Mouse (Mus musculus): ENCODE measurements around the gene Lrrfip2. TPM values are rescaled to one million over a fixed set of nuclear protein-coding genes. Genes with fewer than 3 reads are reported as not detected.
A peak's percentile ranks its signal among the peaks of the same experiment; 100 is the strongest.

The Lrrfip2 gene
- polyA plus RNA-seq, 1 experiment from 2014 or later, result 39.6 TPM

DNA sequence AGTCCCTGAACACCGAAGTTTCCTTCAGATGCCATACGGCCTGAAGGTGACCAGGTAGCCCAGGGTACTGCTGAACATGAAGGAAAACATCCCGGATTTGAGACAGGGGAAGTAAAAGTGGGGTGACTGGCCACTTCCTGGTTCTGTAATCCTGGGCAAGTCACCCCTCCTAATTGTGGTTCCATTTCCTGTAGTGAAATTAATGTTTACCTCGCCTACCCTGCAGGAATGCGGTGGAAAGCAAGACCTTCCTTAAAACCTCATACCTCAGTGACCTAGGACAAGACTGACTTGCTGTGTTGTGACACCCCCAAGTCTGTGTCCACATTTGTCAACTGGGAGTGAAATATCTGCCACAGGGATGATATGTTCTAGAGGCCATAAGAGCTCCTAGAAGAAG is 22.8 kb upstream of the Lrrfip2 start:
- no peak overlapping the region for H3K4me3 ChIP-seq (replicated peaks; ENCODE audit: low read depth, low read length)
- ATAC-seq (replicated peaks; ENCODE audit: low FRiP score, low read depth), result peak; percentile 45
- no peak overlapping the region for H3K9ac ChIP-seq (ENCODE audit: low read depth, low read length)
- H3K4me2 ChIP-seq (ENCODE audit: low read length), result no peak overlapping the region
- peaks cover 12% of the 10 kb centered on the region; the same call in 1 of the 2 replicates for H3K4me1 ChIP-seq (replicated peaks; ENCODE audit: insufficient read depth, low read length)
- 44% methylated on average over 5 of the region's 5 CpGs for WGBS
- H3K27ac ChIP-seq, result peak overlapping the region; percentile 43
- H3K27me3 ChIP-seq (ENCODE audit: insufficient read depth, low read length), result no peaks in the 10 kb centered on the region
- no peaks in the 10 kb centered on the region for H3K9me3 ChIP-seq (replicated peaks; ENCODE audit: low read length)
- TF ChIP-seq CTCF (IDR thresholded peaks at IDR 0.05; ENCODE audit: low read depth), result no peak
- no peaks in the 10 kb centered on the region for H3K36me3 ChIP-seq (ENCODE audit: insufficient read depth, low read length)
- DNase-seq (ENCODE audit: low spot score), result peak; percentile 44

DNA sequence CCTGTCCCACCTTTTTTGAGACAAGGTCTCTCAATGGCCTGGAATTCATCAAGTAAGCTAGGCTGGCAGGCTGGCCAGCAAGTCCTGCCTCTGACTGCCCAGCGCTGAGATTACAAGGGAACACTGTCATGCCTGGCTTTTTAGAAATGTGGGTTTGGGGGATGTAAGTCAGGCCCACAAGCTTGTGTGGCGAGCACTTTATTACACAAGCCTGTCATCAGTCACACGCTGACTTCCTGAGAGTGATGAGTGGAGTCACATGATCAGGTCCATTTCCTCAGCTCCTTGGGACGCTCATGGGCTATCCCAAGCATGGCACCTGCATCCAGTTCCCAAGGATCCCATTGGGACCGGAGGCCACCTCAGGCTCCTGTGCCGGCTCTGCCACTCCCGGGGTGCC is 21.7 kb upstream of the Lrrfip2 start:
- ATAC-seq (replicated peaks; ENCODE audit: low FRiP score, low read depth), result no peak
- TF ChIP-seq CTCF (IDR thresholded peaks at IDR 0.05; ENCODE audit: low read depth), result no peak
- 69% methylated on average over 7 of the region's 7 CpGs for WGBS

DNA sequence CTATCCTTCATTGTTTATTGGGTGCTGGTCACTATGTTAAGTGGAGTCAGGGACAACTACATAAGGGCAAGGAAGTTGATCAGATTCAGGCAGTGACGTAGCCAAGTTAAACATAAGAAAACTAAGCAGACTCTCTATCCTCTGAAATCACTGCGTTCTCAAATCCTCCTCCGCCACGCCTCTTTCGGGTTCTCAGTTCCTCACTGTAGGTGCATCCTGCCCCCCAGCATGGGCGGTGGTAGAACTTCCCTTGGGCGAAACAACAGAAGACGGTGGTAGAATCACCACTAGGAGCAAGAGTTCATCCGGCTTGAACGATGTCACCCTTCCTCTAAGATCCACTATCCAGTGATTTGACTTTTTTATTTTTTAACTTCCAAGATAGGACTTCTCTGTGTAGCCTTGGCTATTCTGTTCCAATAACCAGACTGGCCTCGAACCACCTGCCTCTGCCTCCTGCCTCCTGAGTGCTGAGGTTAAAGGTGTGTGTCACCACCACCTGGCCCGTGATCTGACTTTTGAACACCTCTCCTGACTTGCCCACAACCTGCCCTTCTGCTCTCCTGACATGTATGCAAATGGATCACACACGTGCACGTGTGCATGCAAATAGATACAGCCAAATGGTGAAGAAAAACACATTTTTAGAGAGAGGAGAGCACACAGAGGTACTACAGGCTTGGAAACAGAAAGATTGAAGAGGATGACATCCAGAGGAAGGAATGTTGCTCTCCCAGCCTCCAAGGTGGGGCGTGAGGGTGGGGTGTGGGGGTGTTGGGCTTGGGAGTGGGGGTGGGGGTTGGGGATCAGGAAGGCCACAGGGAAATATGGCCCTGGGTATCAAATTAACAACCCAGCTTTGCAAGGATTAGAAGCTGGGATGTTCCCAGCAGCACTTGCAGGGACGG is 20.7 kb upstream of the Lrrfip2 start:
- 77% methylated on average over 16 of the region's 16 CpGs for WGBS
- no peak overlapping the region for H3K9ac ChIP-seq (ENCODE audit: low read depth, low read length)
- no peak for ATAC-seq (replicated peaks; ENCODE audit: low FRiP score, low read depth)
- H3K4me2 ChIP-seq (ENCODE audit: low read length), result no peak overlapping the region
- peaks cover 12% of the 10 kb centered on the region; the same call in 1 of the 2 replicates for H3K4me1 ChIP-seq (replicated peaks; ENCODE audit: insufficient read depth, low read length)
- H3K36me3 ChIP-seq (ENCODE audit: insufficient read depth, low read length), result no peaks in the 10 kb centered on the region
- no peak overlapping the region for H3K4me3 ChIP-seq (replicated peaks; ENCODE audit: low read depth, low read length)
- no peak for DNase-seq (ENCODE audit: low spot score)
- no peaks in the 10 kb centered on the region for H3K27me3 ChIP-seq (ENCODE audit: insufficient read depth, low read length)
- no peak overlapping the region for H3K27ac ChIP-seq
- no peak for TF ChIP-seq CTCF (IDR thresholded peaks at IDR 0.05; ENCODE audit: low read depth)
- no peaks in the 10 kb centered on the region for H3K9me3 ChIP-seq (replicated peaks; ENCODE audit: low read length)

More for the DNA sequence above, 21.7 kb upstream of the Lrrfip2 start:
- Histone ChIP-seq H3K36me3 (ENCODE audit: insufficient read depth, low read length) (no peaks in the 10 kb centered on the region), H3K27me3 (ENCODE audit: insufficient read depth, low read length) (no peaks in the 10 kb centered on the region), H3K4me3 (replicated peaks; ENCODE audit: low read depth, low read length) (no peak overlapping the region), H3K27ac (no peak overlapping the region), H3K4me1 (replicated peaks; ENCODE audit: insufficient read depth, low read length) (peaks cover 12% of the 10 kb centered on the region; the same call in 1 of the 2 replicates), H3K9ac (ENCODE audit: low read depth, low read length) (no peak overlapping the region), H3K4me2 (ENCODE audit: low read length) (no peak overlapping the region), H3K9me3 (replicated peaks; ENCODE audit: low read length) (no peaks in the 10 kb centered on the region)
- DNase-seq (ENCODE audit: low spot score), result no peak

DNA sequence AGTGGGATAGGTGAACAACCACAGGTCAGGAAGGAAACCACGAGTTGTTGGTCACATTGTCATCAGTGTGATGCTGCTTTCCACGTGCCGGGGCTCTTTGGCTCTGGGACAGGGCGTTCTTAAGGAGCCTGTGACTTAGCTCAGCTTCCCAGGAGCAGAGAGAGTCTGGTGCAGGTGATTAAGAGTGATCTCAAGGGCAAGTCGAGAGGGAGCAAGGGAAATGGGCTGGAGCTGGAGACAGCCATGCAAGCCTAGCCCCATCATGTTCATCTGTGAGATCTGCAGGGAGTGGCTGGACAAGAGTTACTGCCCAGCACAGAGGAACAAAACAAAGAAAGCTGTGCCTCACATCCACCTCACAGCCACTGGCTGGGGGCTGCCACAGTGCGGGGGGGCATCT is 19.8 kb upstream of the Lrrfip2 start:
- H3K4me2 ChIP-seq (ENCODE audit: low read length), result no peak overlapping the region
- H3K27ac ChIP-seq, result no peak overlapping the region
- no peak for TF ChIP-seq CTCF (IDR thresholded peaks at IDR 0.05; ENCODE audit: low read depth)
- H3K9me3 ChIP-seq (replicated peaks; ENCODE audit: low read length), result no peaks in the 10 kb centered on the region
- WGBS, result 55% methylated on average over 6 of the region's 6 CpGs
- H3K27me3 ChIP-seq (ENCODE audit: insufficient read depth, low read length), result no peaks in the 10 kb centered on the region
- no peak overlapping the region for H3K9ac ChIP-seq (ENCODE audit: low read depth, low read length)
- ATAC-seq (replicated peaks; ENCODE audit: low FRiP score, low read depth), result no peak
- DNase-seq (ENCODE audit: low spot score), result no peak
- H3K36me3 ChIP-seq (ENCODE audit: insufficient read depth, low read length), result no peaks in the 10 kb centered on the region
- H3K4me1 ChIP-seq (replicated peaks; ENCODE audit: insufficient read depth, low read length), result peaks cover 12% of the 10 kb centered on the region; the same call in 1 of the 2 replicates
- H3K4me3 ChIP-seq (replicated peaks; ENCODE audit: low read depth, low read length), result no peak overlapping the region

DNA sequence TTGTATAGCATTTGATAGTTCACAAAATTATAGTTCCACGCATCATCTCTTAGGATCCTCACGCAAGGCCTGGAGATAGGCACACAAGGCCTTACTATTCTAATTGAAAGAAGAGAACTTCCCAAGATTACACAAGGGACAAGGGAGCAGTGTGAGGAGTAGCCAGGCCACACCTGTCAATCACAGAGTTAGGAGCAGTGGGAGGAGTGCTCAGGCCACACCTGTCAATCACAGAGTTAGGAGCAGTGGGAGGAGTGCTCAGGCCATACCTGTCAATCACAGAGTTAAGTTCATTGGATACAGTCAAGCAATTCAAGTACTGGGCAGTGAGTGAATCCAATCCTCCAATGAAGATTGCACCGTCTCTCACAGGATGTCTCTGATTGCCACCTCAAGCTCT is 17.0 kb upstream of the Lrrfip2 start:
- Histone ChIP-seq H3K4me2 (ENCODE audit: low read length) (no peak overlapping the region), H3K4me3 (replicated peaks; ENCODE audit: low read depth, low read length) (no peak overlapping the region), H3K9me3 (replicated peaks; ENCODE audit: low read length) (no peaks in the 10 kb centered on the region), H3K36me3 (ENCODE audit: insufficient read depth, low read length) (no peaks in the 10 kb centered on the region), H3K27me3 (ENCODE audit: insufficient read depth, low read length) (no peaks in the 10 kb centered on the region), H3K27ac (no peak overlapping the region), H3K9ac (ENCODE audit: low read depth, low read length) (no peak overlapping the region), H3K4me1 (replicated peaks; ENCODE audit: insufficient read depth, low read length) (peaks cover 3% of the 10 kb centered on the region; the same call in 1 of the 2 replicates)
- TF ChIP-seq CTCF (IDR thresholded peaks at IDR 0.05; ENCODE audit: low read depth), result no peak
- DNase-seq (ENCODE audit: low spot score) (no peak), ATAC-seq (replicated peaks; ENCODE audit: low FRiP score, low read depth) (peak; percentile 36; the same call in 1 of the 2 replicates)
- 94% methylated on average over 3 of the region's 3 CpGs for WGBS

DNA sequence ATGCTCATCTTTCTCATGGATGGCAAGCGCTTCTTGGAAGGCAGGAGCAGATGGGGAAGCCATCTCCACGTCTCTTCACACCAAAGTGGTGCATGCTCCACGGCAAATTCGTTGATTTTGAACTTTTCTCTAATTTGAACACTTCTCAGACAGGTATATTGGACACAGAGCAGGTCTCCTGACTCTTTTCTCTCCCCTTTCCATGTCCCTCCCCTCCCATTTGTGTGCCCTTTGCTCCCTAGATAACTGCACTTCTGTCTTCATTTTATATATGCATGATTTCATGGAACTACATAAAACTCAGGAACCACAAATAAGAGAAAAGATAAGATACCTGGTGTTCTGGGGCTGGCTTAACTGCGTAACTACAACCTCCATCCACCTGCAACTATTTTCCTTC is 14.1 kb upstream of the Lrrfip2 start:
- Histone ChIP-seq H3K9me3 (replicated peaks; ENCODE audit: low read length) (no peaks in the 10 kb centered on the region), H3K27ac (no peak overlapping the region), H3K4me2 (ENCODE audit: low read length) (no peak overlapping the region), H3K4me1 (replicated peaks; ENCODE audit: insufficient read depth, low read length) (no peaks in the 10 kb centered on the region), H3K4me3 (replicated peaks; ENCODE audit: low read depth, low read length) (no peak overlapping the region), H3K9ac (ENCODE audit: low read depth, low read length) (no peak overlapping the region), H3K36me3 (ENCODE audit: insufficient read depth, low read length) (no peaks in the 10 kb centered on the region), H3K27me3 (ENCODE audit: insufficient read depth, low read length) (no peaks in the 10 kb centered on the region)
- no peak for TF ChIP-seq CTCF (IDR thresholded peaks at IDR 0.05; ENCODE audit: low read depth)
- DNase-seq (ENCODE audit: low spot score) (no peak), ATAC-seq (replicated peaks; ENCODE audit: low FRiP score, low read depth) (no peak)
- WGBS, result 84% methylated on average over 5 of the region's 5 CpGs
